Mouse (Mus musculus): ENCODE results near the gene Camk2d. TPM values are rescaled to one million over a fixed set of nuclear protein-coding genes. Genes with fewer than 3 reads are reported as not detected.

Camk2d gene
- polyA plus RNA-seq, 1 experiment from 2014 or later: 11.7 TPM

- no peaks in the 10 kb centered on the region for H3K9me3 ChIP-seq (replicated peaks)
- H3K27ac ChIP-seq (replicated peaks): no peak overlapping the region
- H3K4me3 ChIP-seq: no peak overlapping the region
- DNase-seq (ENCODE audit: low spot score): no peak
- H3K27me3 ChIP-seq (ENCODE audit: low read depth, poor library complexity, severe bottlenecking): peaks cover 3% of the 10 kb centered on the region
- H3K4me1 ChIP-seq: peaks cover 22% of the 10 kb centered on the region
- 76% methylated on average over 10 of the region's 10 CpGs for WGBS
- H3K36me3 ChIP-seq: no peaks in the 10 kb centered on the region
These were observed 44.5 kb downstream of the Camk2d start for GRCm38 (mm10) chr3:126640443-126641251.

- H3K27ac ChIP-seq (replicated peaks): no peak overlapping the region
- 84% methylated on average over 4 of the region's 4 CpGs for WGBS
- no peak overlapping the region for H3K4me3 ChIP-seq
- H3K4me1 ChIP-seq: peaks cover 22% of the 10 kb centered on the region
- no peaks in the 10 kb centered on the region for H3K36me3 ChIP-seq
- no peak for DNase-seq (ENCODE audit: low spot score)
- H3K27me3 ChIP-seq (ENCODE audit: low read depth, poor library complexity, severe bottlenecking): peaks cover 3% of the 10 kb centered on the region
- no peaks in the 10 kb centered on the region for H3K9me3 ChIP-seq (replicated peaks)
These were observed 45.3 kb downstream of the Camk2d start for GRCm38 (mm10) chr3:126641451-126641850.

GRCm38 (mm10) chr3:126643071-126644010, 47.2 kb downstream of the Camk2d start:
- H3K9me3 ChIP-seq (replicated peaks): no peaks in the 10 kb centered on the region
- H3K4me3 ChIP-seq: no peak overlapping the region
- peaks cover 22% of the 10 kb centered on the region for H3K4me1 ChIP-seq
- DNase-seq (ENCODE audit: low spot score): no peak
- peaks cover 3% of the 10 kb centered on the region for H3K27me3 ChIP-seq (ENCODE audit: low read depth, poor library complexity, severe bottlenecking)
- H3K36me3 ChIP-seq: no peaks in the 10 kb centered on the region
- H3K27ac ChIP-seq (replicated peaks): no peak overlapping the region
- 5% methylated on average over 10 of the region's 10 CpGs for WGBS

- 93% methylated on average over 4 of the region's 4 CpGs for WGBS
- DNase-seq (ENCODE audit: low spot score): no peak
- no peak overlapping the region for H3K27ac ChIP-seq (replicated peaks)
- H3K4me1 ChIP-seq: no peaks in the 10 kb centered on the region
- H3K9me3 ChIP-seq (replicated peaks): no peaks in the 10 kb centered on the region
- no peaks in the 10 kb centered on the region for H3K36me3 ChIP-seq
- H3K4me3 ChIP-seq: no peak overlapping the region
- no peaks in the 10 kb centered on the region for H3K27me3 ChIP-seq (ENCODE audit: low read depth, poor library complexity, severe bottlenecking)
These were observed 54.2 kb downstream of the Camk2d start for GRCm38 (mm10) chr3:126650332-126650731.

GRCm38 (mm10) chr3:126650747-126651146, 54.6 kb downstream of the Camk2d start:
- H3K27ac ChIP-seq (replicated peaks): no peak overlapping the region
- H3K27me3 ChIP-seq (ENCODE audit: low read depth, poor library complexity, severe bottlenecking): no peaks in the 10 kb centered on the region
- H3K9me3 ChIP-seq (replicated peaks): no peaks in the 10 kb centered on the region
- H3K4me3 ChIP-seq: no peak overlapping the region
- no peaks in the 10 kb centered on the region for H3K4me1 ChIP-seq
- WGBS: 80% methylated on average over 6 of the region's 6 CpGs
- DNase-seq (ENCODE audit: low spot score): no peak
- no peaks in the 10 kb centered on the region for H3K36me3 ChIP-seq

- Histone ChIP-seq H3K4me1 (peaks cover 7% of the 10 kb centered on the region; the same call in 1 of the 2 replicates), H3K27me3 (ENCODE audit: low read depth, poor library complexity, severe bottlenecking) (no peaks in the 10 kb centered on the region), H3K9me3 (replicated peaks) (no peaks in the 10 kb centered on the region), H3K4me3 (no peak overlapping the region), H3K36me3 (no peaks in the 10 kb centered on the region), H3K27ac (replicated peaks) (no peak overlapping the region)
- WGBS: 82% methylated on average over 2 of the region's 2 CpGs
- DNase-seq (ENCODE audit: low spot score): no peak
These were observed 56.3 kb downstream of the Camk2d start for GRCm38 (mm10) chr3:126652361-126652760.

- peaks cover 7% of the 10 kb centered on the region; the same call in 1 of the 2 replicates for H3K4me1 ChIP-seq
- H3K9me3 ChIP-seq (replicated peaks): no peaks in the 10 kb centered on the region
- H3K27ac ChIP-seq (replicated peaks): no peak overlapping the region
- no peak for DNase-seq (ENCODE audit: low spot score)
- no peak overlapping the region for H3K4me3 ChIP-seq
- 85% methylated on average over 1 of the region's 1 CpGs for WGBS
- no peaks in the 10 kb centered on the region for H3K36me3 ChIP-seq
- no peaks in the 10 kb centered on the region for H3K27me3 ChIP-seq (ENCODE audit: low read depth, poor library complexity, severe bottlenecking)
These were observed 57.0 kb downstream of the Camk2d start for GRCm38 (mm10) chr3:126653118-126653517.

GRCm38 (mm10) chr3:126656173-126656572, 60.1 kb downstream of the Camk2d start:
- H3K27ac ChIP-seq (replicated peaks): no peak overlapping the region
- H3K9me3 ChIP-seq (replicated peaks): no peaks in the 10 kb centered on the region
- 68% methylated on average over 3 of the region's 3 CpGs for WGBS
- H3K4me3 ChIP-seq: no peak overlapping the region
- H3K36me3 ChIP-seq: no peaks in the 10 kb centered on the region
- no peak for DNase-seq (ENCODE audit: low spot score)
- peaks cover 12% of the 10 kb centered on the region; the same call in 1 of the 2 replicates for H3K4me1 ChIP-seq
- no peaks in the 10 kb centered on the region for H3K27me3 ChIP-seq (ENCODE audit: low read depth, poor library complexity, severe bottlenecking)

GRCm38 (mm10) chr3:126657895-126658294, 61.8 kb downstream of the Camk2d start:
- no peaks in the 10 kb centered on the region for H3K27me3 ChIP-seq (ENCODE audit: low read depth, poor library complexity, severe bottlenecking)
- no peak overlapping the region for H3K4me3 ChIP-seq
- H3K4me1 ChIP-seq: peaks cover 12% of the 10 kb centered on the region; the same call in 1 of the 2 replicates
- DNase-seq (ENCODE audit: low spot score): no peak
- no peak overlapping the region for H3K27ac ChIP-seq (replicated peaks)
- 73% methylated on average over 4 of the region's 4 CpGs for WGBS
- H3K9me3 ChIP-seq (replicated peaks): no peaks in the 10 kb centered on the region
- no peaks in the 10 kb centered on the region for H3K36me3 ChIP-seq

- Histone ChIP-seq H3K27me3 (ENCODE audit: low read depth, poor library complexity, severe bottlenecking) (no peaks in the 10 kb centered on the region), H3K4me3 (no peak overlapping the region), H3K36me3 (no peaks in the 10 kb centered on the region), H3K27ac (replicated peaks) (no peak overlapping the region), H3K4me1 (peaks cover 12% of the 10 kb centered on the region; the same call in 1 of the 2 replicates), H3K9me3 (replicated peaks) (no peaks in the 10 kb centered on the region)
- no peak for DNase-seq (ENCODE audit: low spot score)
- WGBS: 77% methylated on average over 10 of the region's 10 CpGs
These were observed 62.7 kb downstream of the Camk2d start for GRCm38 (mm10) chr3:126658791-126659190.

- DNase-seq (ENCODE audit: low spot score): no peak
- Histone ChIP-seq H3K4me3 (no peak overlapping the region), H3K27me3 (ENCODE audit: low read depth, poor library complexity, severe bottlenecking) (no peaks in the 10 kb centered on the region), H3K9me3 (replicated peaks) (no peaks in the 10 kb centered on the region), H3K27ac (replicated peaks) (no peak overlapping the region), H3K4me1 (peaks cover 12% of the 10 kb centered on the region; the same call in 1 of the 2 replicates), H3K36me3 (no peaks in the 10 kb centered on the region)
- 84% methylated on average over 8 of the region's 8 CpGs for WGBS
These were observed 63.1 kb downstream of the Camk2d start for GRCm38 (mm10) chr3:126659235-126659634.

- WGBS: 83% methylated on average over 8 of the region's 8 CpGs
- Histone ChIP-seq H3K27ac (replicated peaks) (no peak overlapping the region), H3K4me3 (no peak overlapping the region), H3K4me1 (peaks cover 12% of the 10 kb centered on the region; the same call in 1 of the 2 replicates), H3K27me3 (ENCODE audit: low read depth, poor library complexity, severe bottlenecking) (no peaks in the 10 kb centered on the region), H3K36me3 (no peaks in the 10 kb centered on the region), H3K9me3 (replicated peaks) (no peaks in the 10 kb centered on the region)
- no peak for DNase-seq (ENCODE audit: low spot score)
These were observed 63.9 kb downstream of the Camk2d start for GRCm38 (mm10) chr3:126659832-126660564.

Data from midbrain, embryonic 10.5 days (tissue).